Mouse (Mus musculus): ENCODE results near the gene Gm28305.

DNA sequence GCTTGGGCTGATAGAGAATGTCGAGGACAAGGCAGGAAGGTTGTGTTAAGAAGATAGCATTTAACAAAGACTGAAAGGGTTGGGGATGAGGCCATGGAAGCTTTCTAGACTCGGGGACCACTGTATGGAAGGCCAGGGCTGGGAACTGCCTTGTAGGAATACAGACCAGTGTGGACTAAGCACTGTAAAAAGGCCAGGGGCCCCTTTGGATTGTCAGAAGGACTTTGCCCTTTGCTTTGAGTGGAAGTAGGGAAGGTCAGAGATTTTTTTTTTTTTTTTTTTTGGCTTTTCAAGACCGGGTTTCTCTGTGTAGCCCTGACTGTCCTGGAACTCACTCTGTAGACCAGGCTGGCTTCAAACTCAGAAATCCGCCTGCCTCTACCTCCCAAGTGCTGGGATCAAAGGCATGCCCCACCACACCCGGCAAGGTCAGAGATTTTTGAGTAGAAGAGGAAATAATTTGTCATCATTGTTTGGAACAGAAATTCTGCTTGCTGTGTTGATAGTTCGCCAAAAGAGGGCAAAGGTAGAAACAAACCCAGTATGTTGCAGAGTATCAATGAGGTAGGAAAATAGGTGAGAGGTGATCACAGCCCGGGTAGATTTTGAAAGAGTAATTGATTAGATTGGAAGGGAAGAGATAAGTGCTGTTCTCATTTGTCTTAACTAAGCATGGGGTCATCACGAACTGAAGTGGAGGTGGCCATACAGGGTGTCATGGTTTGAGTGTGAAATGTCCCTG lies 30.6 kb downstream of the Gm28305 start:
- no peak for TF ChIP-seq POLR2A (IDR thresholded peaks at IDR 0.05; ENCODE audit: insufficient read length, low read depth)
- TF ChIP-seq MYOD1 (IDR thresholded peaks at IDR 0.05; ENCODE audit: control insufficient read depth in 1 of 3, insufficient read length in 2 of 3, low read depth in 2 of 3), result no peak
- TF ChIP-seq POLR2AphosphoS2 (IDR thresholded peaks at IDR 0.05; ENCODE audit: insufficient read length, low read depth), result no peak
- no peak for TF ChIP-seq E2F4 (IDR thresholded peaks at IDR 0.05; ENCODE audit: insufficient read depth)

Measured in myocyte (in vitro differentiated cells).